ENCODE assay signal across 9 mouse cellular contexts in genomic region chr14:121963251-121963941, GRCm38 (mm10). TPM values are rescaled to one million over a fixed set of nuclear protein-coding genes. Genes with fewer than 3 reads are reported as not detected.
DNase-seq lines count a peak whose midpoint lies in the region; ATAC-seq and TF ChIP-seq lines count a peak whose summit lies in the region.
"Had no signal": no experiment of that assay in that cellular context is flagged by ENCODE, and none has a peak within 500 bp of the region (broad histone marks: within the 10 kb centered on the region; RNA-seq: fewer than 3 reads in every experiment).

No protein-coding gene starts in this region.

- ATAC-seq in kidney, postnatal 0 days (replicated peaks; ENCODE audit: low FRiP score, low read depth) = no peak
- no peak for ATAC-seq in heart, embryonic 14.5 days (ENCODE audit: insufficient number of reproducible peaks, insufficient read depth, low FRiP score, low read depth)
- ATAC-seq in liver, embryonic 16.5 days (ENCODE audit: low read depth) = no peak

- H3K4me2 ChIP-seq in kidney, postnatal 0 days (ENCODE audit: low read length) = peak overlapping the region; percentile 23; the same call in 1 of the 2 replicates
- peak overlapping the region; percentile 50 for H3K4me2 ChIP-seq in heart, embryonic 14.5 days (ENCODE audit: low read length)
- no peak overlapping the region for H3K4me2 ChIP-seq in liver, embryonic 16.5 days (ENCODE audit: low read depth, low read length)

- DNase-seq in kidney, postnatal 0 days (ENCODE audit: low spot score) = peak; percentile 66
- DNase-seq in kidney, postnatal 25 days = no peak
- no peak for DNase-seq in left cerebral cortex, postnatal 10 days (ENCODE audit: extremely low spot score in 1 of 2, low spot score in 2 of 2)
- DNase-seq in adrenal gland, postnatal 4 days (ENCODE audit: low spot score in 2 of 2) = no peak
- no peak for DNase-seq in lung, adult 18-20 months

- no peak overlapping the region for H3K9ac ChIP-seq in kidney, postnatal 0 days (ENCODE audit: low read depth, low read length)
- peak overlapping the region; percentile 47 for H3K9ac ChIP-seq in heart, embryonic 14.5 days (ENCODE audit: low read length)
- H3K9ac ChIP-seq in liver, embryonic 16.5 days (ENCODE audit: low read depth, low read length) = no peak overlapping the region

- no peaks in the 10 kb centered on the region for H3K27me3 ChIP-seq in kidney, postnatal 0 days (ENCODE audit: insufficient read depth, low read length)
- H3K27me3 ChIP-seq in heart, embryonic 14.5 days (ENCODE audit: control insufficient read depth, insufficient read depth, low read length) = no peaks in the 10 kb centered on the region
- H3K27me3 ChIP-seq in liver, embryonic 16.5 days (ENCODE audit: control insufficient read depth, insufficient read depth, low read depth, low read length) = no peaks in the 10 kb centered on the region

- 48% methylated on average over 9 of the region's 9 CpGs for WGBS in kidney, postnatal 0 days
- WGBS in bone marrow, adult 2 months = 66% methylated on average over 9 of the region's 9 CpGs
- WGBS in heart, embryonic 14.5 days = 55% methylated on average over 9 of the region's 9 CpGs
- 48% methylated on average over 9 of the region's 9 CpGs for WGBS in liver, embryonic 16.5 days (ENCODE audit: insufficient replicate concordance)

- H3K27ac ChIP-seq in kidney, postnatal 0 days = no peak overlapping the region
- peak overlapping the region; percentile 50; the same call in 1 of the 2 replicates for H3K27ac ChIP-seq in bone marrow, adult 2 months (ENCODE audit: control insufficient read depth, insufficient read depth, low read depth, low read length, poor library complexity)
- peak overlapping the region; percentile 49 to 51; a peak in 3 of 4 replicates for H3K27ac ChIP-seq in heart, embryonic 14.5 days (replicated peaks in 1 of 2; ENCODE audit: control insufficient read depth in 1 of 2, insufficient read depth in 1 of 2, low read depth in 2 of 2, low read length in 2 of 2)
- peak overlapping the region; percentile 30 for H3K27ac ChIP-seq in liver, embryonic 16.5 days (ENCODE audit: low read length)

- no peak overlapping the region for H3K4me3 ChIP-seq in kidney, postnatal 0 days (replicated peaks; ENCODE audit: low read depth, low read length)
- peak overlapping the region; percentile 52 for H3K4me3 ChIP-seq in bone marrow, adult 2 months (replicated peaks; ENCODE audit: control insufficient read depth, low read depth, low read length)
- peak overlapping the region in 1 of 2 experiments; percentile 8; a peak in 1 of 4 replicates for H3K4me3 ChIP-seq in heart, embryonic 14.5 days (ENCODE audit: control insufficient read depth in 1 of 2, insufficient read depth in 1 of 2, low read depth in 1 of 2, low read length in 2 of 2)
- H3K4me3 ChIP-seq in liver, embryonic 16.5 days (ENCODE audit: low read depth, low read length) = no peak overlapping the region

- H3K9me3 ChIP-seq in kidney, postnatal 0 days (replicated peaks; ENCODE audit: low read length) = no peaks in the 10 kb centered on the region
- no peaks in the 10 kb centered on the region for H3K9me3 ChIP-seq in heart, embryonic 14.5 days (ENCODE audit: control insufficient read depth, low read length)
- no peaks in the 10 kb centered on the region for H3K9me3 ChIP-seq in liver, embryonic 16.5 days (replicated peaks; ENCODE audit: control insufficient read depth, low read length)

- H3K4me1 ChIP-seq in kidney, postnatal 0 days (replicated peaks; ENCODE audit: insufficient read depth, low read length) = peaks cover 25% of the 10 kb centered on the region
- H3K4me1 ChIP-seq in bone marrow, adult 2 months (ENCODE audit: control insufficient read depth, insufficient read depth, low read length) = peaks cover 6% of the 10 kb centered on the region
- H3K4me1 ChIP-seq in heart, embryonic 14.5 days (ENCODE audit: control insufficient read depth in 2 of 2, insufficient read depth in 2 of 2, low read length in 2 of 2) = peaks cover 19 to 48% of the 10 kb centered on the region in 2 experiments
- H3K4me1 ChIP-seq in liver, embryonic 16.5 days (ENCODE audit: control insufficient read depth, low read depth, low read length) = peaks cover 14% of the 10 kb centered on the region

- no peak for TF ChIP-seq POLR2A in bone marrow, adult 2 months (IDR thresholded peaks at IDR 0.05; ENCODE audit: borderline replicate concordance, control insufficient read depth, low read depth, low read length)

- no peaks in the 10 kb centered on the region for H3K36me3 ChIP-seq in kidney, postnatal 0 days (ENCODE audit: insufficient read depth, low read length)
- no peaks in the 10 kb centered on the region for H3K36me3 ChIP-seq in heart, embryonic 14.5 days (ENCODE audit: control insufficient read depth, insufficient read depth, low read length)
- no peaks in the 10 kb centered on the region for H3K36me3 ChIP-seq in liver, embryonic 16.5 days (ENCODE audit: control insufficient read depth, insufficient read depth)

- no peak for TF ChIP-seq CTCF in kidney, postnatal 0 days (IDR thresholded peaks at IDR 0.05; ENCODE audit: low read depth)
- TF ChIP-seq CTCF in bone marrow, adult 2 months (IDR thresholded peaks at IDR 0.05; ENCODE audit: control insufficient read depth, insufficient read depth, low read length) = no peak

- intact Hi-C loops in left cerebral cortex, postnatal 10 days (cut with DNase I) = no loop called here

RNA-seq across cellular contexts. Expression of gene Gpr183, which starts 1.6 kb away (rescaled TPM):
- polyA plus RNA-seq in kidney, postnatal 0 days (2015; fragmentation: Nextera tagmentation; extraction: Ambion mirVana) = 1.5 and 1.9 TPM in 2 replicates
- polyA plus RNA-seq in bone marrow, adult 2 months (2011; ENCODE audit: insufficient read depth, insufficient read length, low replicate concordance, missing spikeins) = 0.83 and 1.5 TPM in 2 replicates
- polyA plus RNA-seq in heart, embryonic 14.5 days (2014; fragmentation: Nextera tagmentation; extraction: Ambion mirVana) = 1.9 and 2.4 TPM in 2 replicates
- 1.1 and 1.7 TPM in 2 replicates for polyA plus RNA-seq in liver, embryonic 16.5 days (2015; fragmentation: Nextera tagmentation; extraction: Ambion mirVana)
- 1 to 10 TPM; 1.0 to 1.1 TPM for total RNA-seq in left cerebral cortex, postnatal 10 days (2021)
- total RNA-seq in adrenal gland, postnatal 4 days (2021) = under 1 TPM; 0.42 to 0.56 TPM

RNA-seq across cellular contexts. Expression of gene Gpr18, which starts 47.8 kb away (rescaled TPM):
- 0.08 and 0.11 TPM in 2 replicates for polyA plus RNA-seq in kidney, postnatal 0 days (2015; fragmentation: Nextera tagmentation; extraction: Ambion mirVana)
- polyA plus RNA-seq in bone marrow, adult 2 months (2011; ENCODE audit: insufficient read depth, insufficient read length, low replicate concordance, missing spikeins) = 2.8 and 3.4 TPM in 2 replicates
- not detected in 2 replicates for polyA plus RNA-seq in heart, embryonic 14.5 days (2014; fragmentation: Nextera tagmentation; extraction: Ambion mirVana)
- polyA plus RNA-seq in liver, embryonic 16.5 days (2015; fragmentation: Nextera tagmentation; extraction: Ambion mirVana) = 0.27 and 0.34 TPM in 2 replicates
- not detected for total RNA-seq in left cerebral cortex, postnatal 10 days (2021)
- total RNA-seq in adrenal gland, postnatal 4 days (2021) = under 1 TPM in 1 of 2 experiments, not detected in 1; 0.25 TPM
- total RNA-seq: left cerebral cortex, adult 8-10 months had no signal
